Mouse (Mus musculus) megakaryocyte, adult 5-6 weeks (primary cell): ENCODE data around the gene Chrm5. TPM values are rescaled to one million over a fixed set of nuclear protein-coding genes. Genes with fewer than 3 reads are reported as not detected.
"Not testable (repeated sequence)": the region's sequence is repeated elsewhere in the genome, so short reads cannot be mapped to it uniquely, and the experiment has no call there.

Experiments used
- ATAC-seq: 2 replicates; pipeline ENCODE4 v1.8.0; 2016; ENCODE audit warnings: mild to moderate bottlenecking, inconsistent platforms; ENCODE audit not compliant: poor library complexity, severe bottlenecking
- total RNA-seq, 2 experiments: library from RNA; stranded (forward) in 1 of 2; stranded (reverse) in 1 of 2; fragments of 153-499, 151-499 nt in 1 of 2; fragments of 221-1000, 200-1000 nt in 1 of 2; gene quantifications; 2 replicates each; pipeline versions ENCODE4 v1.2.3 to v1.2.4; 2015 to 2017

Gene Chrm5
- total RNA-seq, 2 experiments from 2014 or later: not detected

GRCm38 (mm10) chr2:112482533-112483333, 2.2 kb upstream of the Chrm5 start:
- no peak for ATAC-seq

GRCm38 (mm10) chr2:112481564-112481963, 995 bp upstream of the Chrm5 start:
- ATAC-seq: peak; percentile 71

GRCm38 (mm10) chr2:112476554-112476953, 4.0 kb downstream of the Chrm5 start:
- ATAC-seq: no peak

- ATAC-seq: peak; percentile 57; the same call in 1 of the 2 replicates
Observed at GRCm38 (mm10) chr2:112474997-112475724, 5.4 kb downstream of the Chrm5 start.

GRCm38 (mm10) chr2:112472076-112472475, 8.5 kb downstream of the Chrm5 start:
- ATAC-seq: no peak

- no peak for ATAC-seq
Observed at GRCm38 (mm10) chr2:112470961-112471381, 9.6 kb downstream of the Chrm5 start.

GRCm38 (mm10) chr2:112469542-112469941, 11.0 kb downstream of the Chrm5 start:
- no peak for ATAC-seq

GRCm38 (mm10) chr2:112460557-112460956, 20.0 kb downstream of the Chrm5 start:
- no peak for ATAC-seq

GRCm38 (mm10) chr2:112454862-112455564, 25.6 kb downstream of the Chrm5 start, which contains the start of gene Emc7:
Emc7 (plus strand) TSS chr2:112454997.
- ATAC-seq: peak; percentile 98

- ATAC-seq: no peak; the same call in 1 of the 2 replicates
Observed at GRCm38 (mm10) chr2:112454125-112454861, 26.3 kb downstream of the Chrm5 start.

- ATAC-seq: not testable (repeated sequence)
Observed at GRCm38 (mm10) chr2:112452513-112452912, 28.1 kb downstream of the Chrm5 start.

- ATAC-seq: peak; percentile 51
Observed at GRCm38 (mm10) chr2:112449597-112450296, 30.8 kb downstream of the Chrm5 start.

- ATAC-seq: peak; percentile 34
Observed at GRCm38 (mm10) chr2:112448510-112449059, 32.0 kb downstream of the Chrm5 start.

- peak; percentile 85 for ATAC-seq
Observed at GRCm38 (mm10) chr2:112448046-112448445, 32.5 kb downstream of the Chrm5 start.

GRCm38 (mm10) chr2:112445511-112445910, 35.1 kb downstream of the Chrm5 start:
- ATAC-seq: no peak

GRCm38 (mm10) chr2:112443491-112443890, 37.1 kb downstream of the Chrm5 start:
- ATAC-seq: no peak

GRCm38 (mm10) chr2:112437589-112437988, 43.0 kb downstream of the Chrm5 start:
- no peak for ATAC-seq

GRCm38 (mm10) chr2:112436292-112436691, 44.3 kb downstream of the Chrm5 start:
- no peak for ATAC-seq

GRCm38 (mm10) chr2:112433359-112433758, 47.2 kb downstream of the Chrm5 start:
- no peak for ATAC-seq

- ATAC-seq: no peak
Observed at GRCm38 (mm10) chr2:112432523-112432922, 48.0 kb downstream of the Chrm5 start.
